Mouse (Mus musculus) hematopoietic stem cell, adult 5-6 weeks (primary cell): ENCODE measurements at regions not wholly inside any gene's neighbourhood (a gene's known extent, or its start where the extent isn't known, plus 50 kb on each side); places are given as distances from the start of the nearest gene placed in this dataset.

Source experiments
- ATAC-seq, 2 experiments: fragments of 125-278 bp in 1 of 2; replicated peaks in 1 of 2; 2 replicates each; pipeline ENCODE4 v1.8.0; 2016 to 2017; ENCODE audit warnings: inconsistent platforms in 2 of 2, mild to moderate bottlenecking in 2 of 2, moderate number of reproducible peaks in 2 of 2, low read depth in 1 of 2, moderate TSS enrichment in 1 of 2; ENCODE audit not compliant: low FRiP score in 2 of 2, poor library complexity in 2 of 2, severe bottlenecking in 2 of 2, insufficient read depth in 1 of 2, low TSS enrichment in 1 of 2

DNA sequence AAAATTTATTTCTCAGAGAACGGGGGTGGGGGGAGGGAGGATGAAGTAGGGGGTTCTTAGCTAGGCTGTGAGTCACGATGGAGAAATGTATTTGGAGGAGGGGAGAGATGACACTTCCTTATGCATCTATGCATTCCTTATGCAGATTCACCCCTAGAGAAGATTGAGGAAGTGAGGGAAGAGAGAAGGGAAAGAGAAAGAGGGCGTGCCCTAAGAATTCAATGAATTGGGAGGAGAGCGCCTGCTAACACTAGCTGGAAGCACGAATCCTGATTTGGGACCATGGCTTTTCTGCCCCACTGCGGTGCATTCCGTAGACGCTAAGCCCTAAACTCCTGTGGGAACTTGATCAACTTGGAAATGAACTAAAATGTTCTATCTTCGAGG lies 56.1 kb downstream of the Foxi3 start:
- 0 out of 4 replicates have a peak, but pooled peaks of 1 of the 2 experiments have one; percentile 24 for ATAC-seq

DNA sequence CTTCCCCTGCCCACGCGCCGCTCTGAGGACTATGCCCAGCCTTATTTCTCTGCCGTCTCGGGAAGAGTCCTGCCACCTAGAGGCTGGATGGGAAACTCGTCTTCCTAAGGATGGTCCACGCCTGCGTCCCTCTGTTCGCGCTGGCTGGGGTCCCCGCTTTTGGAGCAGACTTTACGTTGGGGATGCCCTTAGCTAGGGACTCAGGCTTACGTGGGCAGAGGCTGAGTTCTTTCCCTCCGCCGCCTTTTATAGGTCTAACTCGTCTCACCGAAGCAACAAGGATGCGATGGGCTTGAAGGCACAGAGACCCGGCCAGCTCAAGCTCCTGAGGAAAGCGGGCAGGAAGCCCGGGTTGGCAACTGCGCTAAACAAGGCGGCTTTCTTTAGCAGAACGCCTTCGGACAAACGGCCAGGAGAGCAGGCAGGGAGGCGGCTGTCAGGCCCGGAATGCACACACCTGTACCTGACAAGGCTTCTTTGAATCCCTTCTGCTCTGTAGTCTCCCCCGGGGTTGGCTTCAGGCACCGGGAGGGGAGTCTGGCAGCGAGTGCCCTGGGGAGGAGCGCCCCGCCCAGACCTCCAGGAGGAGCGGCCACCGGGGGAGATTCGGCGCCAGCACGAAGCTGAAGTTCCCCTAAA lies 56.6 kb downstream of the Foxi3 start:
- ATAC-seq = peak; percentile 90 to 91

DNA sequence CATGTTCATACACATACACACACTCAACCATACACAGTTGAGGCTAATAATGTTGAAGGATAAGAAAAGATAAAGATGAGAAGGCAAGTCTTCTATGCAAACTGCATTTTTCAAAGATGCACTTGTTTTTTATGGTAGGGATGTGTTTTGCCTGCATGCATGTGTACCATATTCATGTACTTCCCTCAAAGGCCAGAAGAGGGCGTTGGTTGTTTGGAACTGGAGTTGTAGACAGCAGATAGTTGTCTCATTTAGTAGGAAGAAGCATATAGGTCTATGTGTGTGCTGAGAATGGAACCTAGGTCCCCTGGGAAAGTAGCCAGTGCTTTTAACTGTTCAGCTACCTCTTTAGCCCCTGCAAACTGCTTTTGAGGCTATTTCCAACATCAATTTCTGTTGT lies 60.1 kb downstream of the Foxi3 start:
- ATAC-seq = no peak

GRCm38 (mm10) chr6:71021353-71021752 lies 65.0 kb downstream of the Foxi3 start:
- no peak for ATAC-seq

DNA sequence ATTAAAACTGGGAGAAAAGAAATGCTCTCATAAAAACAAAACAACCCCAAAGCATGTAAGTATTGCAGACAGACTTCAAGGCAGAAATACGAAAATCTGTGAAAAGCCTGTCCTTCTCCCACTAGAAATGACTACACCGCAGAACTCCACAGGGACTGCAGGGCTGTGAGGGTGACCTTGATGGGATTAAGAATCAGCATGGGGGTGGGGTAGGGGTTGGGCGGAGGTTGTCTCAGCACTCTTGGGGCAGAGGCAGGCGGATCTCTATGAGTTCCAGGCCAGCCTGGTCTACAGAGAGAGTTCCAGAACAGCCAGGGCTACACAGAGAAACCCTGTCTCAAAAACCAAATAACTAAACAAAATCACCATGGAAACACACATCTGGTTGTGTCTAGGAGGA lies 69.1 kb downstream of the Foxi3 start:
- no peak for ATAC-seq

DNA sequence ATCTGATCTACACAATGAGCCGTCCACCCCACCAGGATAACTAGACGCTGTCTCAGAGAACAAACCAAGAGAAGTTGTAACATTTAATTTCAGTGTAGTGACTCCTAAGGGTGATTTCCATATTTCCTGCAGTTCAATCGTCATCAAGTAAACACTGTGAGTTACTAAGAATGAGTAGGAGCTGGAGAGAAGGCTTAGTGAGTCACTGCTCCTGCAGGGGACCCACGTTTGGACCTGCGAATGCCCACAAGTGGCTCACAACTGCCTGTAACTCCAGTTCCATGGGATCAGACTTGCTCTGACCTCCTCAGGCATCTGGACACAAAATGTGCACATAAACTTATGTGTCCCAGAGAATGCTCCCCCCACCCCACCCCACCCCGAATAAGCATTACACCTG lies 73.3 kb downstream of the Foxi3 start:
- no peak for ATAC-seq

DNA sequence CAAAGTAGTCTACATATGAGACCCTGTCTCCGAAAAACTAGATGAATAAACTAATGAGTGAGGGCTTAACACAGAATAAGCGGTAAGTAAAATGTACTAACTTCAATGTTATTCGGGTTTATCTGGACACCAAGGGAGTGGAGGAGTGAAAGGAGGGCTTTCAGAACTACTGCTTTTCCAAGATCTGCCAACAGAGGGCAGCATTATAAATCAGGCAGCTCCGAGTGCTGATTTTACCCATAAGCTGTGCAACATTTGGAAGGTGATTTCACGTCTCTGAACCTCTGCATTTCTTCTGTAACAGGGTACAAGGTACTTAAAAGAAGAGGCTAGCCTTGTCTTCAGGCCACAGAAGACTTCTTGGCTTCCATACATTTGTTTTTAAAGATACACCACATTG lies 74.2 kb downstream of the Foxi3 start:
- ATAC-seq = no peak

GRCm38 (mm10) chr6:71044241-71044640 lies 87.9 kb downstream of the Foxi3 start:
- ATAC-seq = no peak

- no peak for ATAC-seq
Measured at GRCm38 (mm10) chr6:71045261-71045660, 88.9 kb downstream of the Foxi3 start.

- peak; percentile 47 to 78 for ATAC-seq
Measured at GRCm38 (mm10) chr6:71048199-71049094, 92.1 kb downstream of the Foxi3 start.

GRCm38 (mm10) chr6:71050248-71050647 lies 93.9 kb downstream of the Foxi3 start:
- peak; percentile 15 to 54; a peak in 3 of 4 replicates for ATAC-seq

DNA sequence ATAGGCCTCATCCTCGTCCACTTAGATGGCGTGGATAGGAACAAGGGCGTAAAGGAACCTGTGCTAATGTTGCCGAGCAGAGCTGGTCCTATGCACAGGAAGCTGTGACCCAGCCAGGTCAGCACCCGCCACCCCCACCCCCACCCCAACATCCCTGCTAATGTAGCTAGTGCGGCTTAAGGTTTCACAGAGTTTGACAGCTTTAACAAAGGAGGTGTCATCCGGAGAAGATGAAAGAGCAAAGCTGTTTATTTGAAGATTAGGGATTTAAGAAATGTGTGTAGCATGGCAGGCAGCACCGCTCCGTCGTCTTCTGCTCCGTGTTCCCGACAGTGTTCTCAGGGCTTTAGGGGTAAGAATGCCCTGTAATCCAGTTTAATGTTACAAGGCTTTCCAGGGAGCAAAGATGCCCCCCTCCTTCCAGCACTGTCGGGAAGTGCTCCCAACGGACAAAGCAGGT lies 93.5 kb downstream of the Thnsl2 start:
- no peak for ATAC-seq

- ATAC-seq = no peak
Measured at GRCm38 (mm10) chr6:71057209-71057858, 86.9 kb downstream of the Thnsl2 start.

DNA sequence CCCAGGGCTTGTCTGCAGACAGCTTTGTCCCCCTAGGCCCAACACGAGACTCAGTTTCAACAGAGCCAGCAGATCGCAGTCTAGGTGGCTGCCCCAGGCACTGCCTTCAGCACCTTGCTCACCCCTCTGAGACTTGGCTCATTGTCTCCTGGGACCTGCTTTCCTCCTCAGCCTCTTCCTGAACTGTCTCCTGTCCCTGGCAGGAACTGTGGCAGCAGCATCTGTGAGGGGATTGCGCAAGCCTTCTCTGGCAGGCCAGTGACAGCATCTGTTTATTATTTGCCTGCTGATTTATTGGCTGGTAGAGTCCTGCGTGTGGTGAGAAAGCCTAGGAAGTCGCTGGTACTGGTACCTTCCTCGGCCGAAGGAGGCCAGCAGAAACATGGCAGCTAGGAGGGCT lies 84.1 kb downstream of the Thnsl2 start:
- ATAC-seq = peak; percentile 14 to 37; a peak in 2 of 4 replicates

GRCm38 (mm10) chr6:71062980-71063379 lies 81.3 kb downstream of the Thnsl2 start:
- no peak for ATAC-seq

- ATAC-seq = no peak
Measured at GRCm38 (mm10) chr6:71065428-71065827, 78.8 kb downstream of the Thnsl2 start.

GRCm38 (mm10) chr6:71069229-71069628 lies 75.0 kb downstream of the Thnsl2 start:
- no peak for ATAC-seq

- ATAC-seq = no peak
Measured at GRCm38 (mm10) chr6:71074789-71075191, 69.4 kb downstream of the Thnsl2 start.
